In the genomic region with DNA sequence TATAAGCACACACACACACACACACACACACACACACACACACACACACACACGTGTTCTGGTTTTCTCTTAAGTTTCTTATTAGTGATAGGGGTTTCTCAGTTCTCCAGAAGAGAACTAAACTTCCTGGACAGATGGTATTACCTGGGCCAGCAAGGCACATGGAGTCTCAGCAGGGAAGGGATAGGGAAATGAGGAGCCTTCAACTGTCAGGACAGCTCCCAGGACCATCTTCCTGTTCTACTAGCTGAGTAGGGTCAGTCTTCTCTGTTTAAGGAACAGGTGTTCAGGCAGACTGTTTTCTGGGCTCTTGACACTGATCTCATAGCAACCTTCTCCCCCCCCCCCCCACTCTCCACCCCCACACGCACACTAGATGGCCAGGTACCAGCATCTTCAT, we compare ENCODE assay signal across 20 mouse cellular contexts. TPM values are rescaled to one million over a fixed set of nuclear protein-coding genes. Genes with fewer than 3 reads are reported as not detected.
DNase-seq lines count a peak whose midpoint lies in the region; TF ChIP-seq lines count a peak whose summit lies in the region.
"Had no signal": no experiment of that assay in that cellular context is flagged by ENCODE, and none has a peak within 500 bp of the region (broad histone marks: within the 10 kb centered on the region; RNA-seq: fewer than 3 reads in every experiment).

No protein-coding gene starts in this region.

- no peak overlapping the region for H3K27ac ChIP-seq in gastrocnemius, adult 2 months
- H3K27ac ChIP-seq: embryonic facial prominence, embryonic 12.5 days; heart, adult 2 months; heart, embryonic 15.5 days; hindbrain, embryonic 13.5 days; hindbrain, postnatal 0 days had no signal

- H3K4me3 ChIP-seq in gastrocnemius, adult 2 months, result no peak overlapping the region
- H3K4me3 ChIP-seq: embryonic facial prominence, embryonic 12.5 days; heart, adult 2 months; heart, embryonic 15.5 days; hindbrain, embryonic 13.5 days had no signal

- intact Hi-C loops in gastrocnemius, adult 2 months (cut with DNase I), result no loop called here

- peak; percentile 88 for DNase-seq in brain, adult 2 months (ENCODE audit: low read depth, low spot score)
- DNase-seq in cerebellum, adult 18-20 months, result peak; percentile 58 to 70
- peak; percentile 79 for DNase-seq in cerebellum, adult 9-11 months
- peak; percentile 45 to 62 for DNase-seq in cerebellum, postnatal 36 days
- no peak for DNase-seq in gastrocnemius, adult 2 months
- DNase-seq in ovary, postnatal 14 days (ENCODE audit: low spot score), result no peak
- DNase-seq in embryo, embryonic 10 days (ENCODE audit: low spot score), result no peak
- DNase-seq: adrenal gland, postnatal 10 days; embryo, embryonic 11 days; gastrocnemius, postnatal 14 days; heart, adult 2 months; heart, postnatal 14 days; kidney, adult 11 months had no signal

- TF ChIP-seq CTCF in gastrocnemius, adult 2 months (IDR thresholded peaks at IDR 0.05), result no peak

RNA-seq across cellular contexts. Expression of a gene that starts 2.8 kb away (rescaled TPM):
- not detected for total RNA-seq in gastrocnemius, adult 2 months (2021)
- total RNA-seq: adrenal gland, postnatal 10 days; adrenal gland, postnatal 4 days; gastrocnemius, postnatal 14 days; heart, adult 2 months; heart, postnatal 14 days; hematopoietic stem cell, adult 5-6 weeks; hindbrain, postnatal 0 days; MEL had no signal

Comparison
In these comparisons a context has a peak if more than half of its experiments do, and no peak if none do; other contexts are left out.
1. DNase-seq: peak in brain, adult 2 months (single experiment), cerebellum, adult 18-20 months (2 of 2), cerebellum, adult 9-11 months (single experiment) and cerebellum, postnatal 36 days (2 of 2); none in gastrocnemius, adult 2 months (single experiment), ovary, postnatal 14 days (single experiment) and embryo, embryonic 10 days (single experiment).